Mouse (Mus musculus): Measurements from ENCODE around the gene Kcnk5.

DNA sequence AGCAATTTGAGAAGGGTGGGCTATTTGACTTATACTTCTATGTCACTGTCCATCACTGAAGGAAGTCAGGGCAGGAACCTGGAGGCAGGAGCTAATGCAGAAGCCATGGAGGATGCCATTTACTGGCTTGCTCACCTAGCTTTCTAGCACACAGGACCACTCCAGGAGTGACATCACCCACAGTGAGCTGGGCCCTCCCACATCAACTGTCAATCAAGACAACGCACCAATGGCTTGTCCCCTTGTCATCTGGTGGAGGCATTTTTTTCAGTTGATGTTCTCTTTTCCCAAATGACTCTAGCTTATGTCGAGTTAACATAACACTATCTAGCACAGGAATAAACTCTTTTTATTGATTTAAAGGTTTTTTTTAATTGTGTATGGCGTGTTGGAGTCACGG lies 12.4 kb downstream of the Kcnk5 start:
- no peak for TF ChIP-seq GATA1 (IDR thresholded peaks at IDR 0.05; ENCODE audit: low read depth, low read length)
- no peak for TF ChIP-seq CHD2 (IDR thresholded peaks at IDR 0.05; ENCODE audit: low read length)
- TF ChIP-seq POLR2AphosphoS2 (IDR thresholded peaks at IDR 0.05; ENCODE audit: low read length) = no peak
- TF ChIP-seq CTCF (IDR thresholded peaks at IDR 0.05 in 2 of 3, conservative IDR thresholded peaks at IDR 0.05 in 1 of 3; ENCODE audit: control insufficient read depth in 1 of 3, insufficient read depth in 1 of 3, low read depth in 2 of 3, low read length in 3 of 3, poor library complexity in 1 of 3, severe bottlenecking in 1 of 3) = no peak
- no peak for TF ChIP-seq POLR2A (IDR thresholded peaks at IDR 0.05; ENCODE audit: control insufficient read depth in 1 of 2, insufficient read depth in 1 of 2, low read depth in 1 of 2, low read length in 2 of 2, poor library complexity in 1 of 2)
- no peak for TF ChIP-seq USF1 (IDR thresholded peaks at IDR 0.05; ENCODE audit: low read depth, low read length)
- no peak for TF ChIP-seq SMC3 (IDR thresholded peaks at IDR 0.05; ENCODE audit: low read depth, low read length)
- no peak for TF ChIP-seq MEF2A (IDR thresholded peaks at IDR 0.05; ENCODE audit: extremely low read depth, insufficient replicate concordance, low read depth, low read length, poor library complexity, severe bottlenecking)
- TF ChIP-seq ELF1 (IDR thresholded peaks at IDR 0.05; ENCODE audit: low read depth, low read length) = no peak

All from MEL (cell line).